Mouse (Mus musculus) left cerebral cortex, adult 11 months (tissue): ENCODE measurements around the gene Ell2.
"Not testable (repeated sequence)": the region's sequence is repeated elsewhere in the genome, so short reads cannot be mapped to it uniquely, and the experiment has no call there.

ENCODE experiments used
- DNase-seq: peaks from one replicate; pipeline ENCODE4 v3.0.0; 2022; ENCODE audit warnings: low spot score

Ell2 gene

DNA sequence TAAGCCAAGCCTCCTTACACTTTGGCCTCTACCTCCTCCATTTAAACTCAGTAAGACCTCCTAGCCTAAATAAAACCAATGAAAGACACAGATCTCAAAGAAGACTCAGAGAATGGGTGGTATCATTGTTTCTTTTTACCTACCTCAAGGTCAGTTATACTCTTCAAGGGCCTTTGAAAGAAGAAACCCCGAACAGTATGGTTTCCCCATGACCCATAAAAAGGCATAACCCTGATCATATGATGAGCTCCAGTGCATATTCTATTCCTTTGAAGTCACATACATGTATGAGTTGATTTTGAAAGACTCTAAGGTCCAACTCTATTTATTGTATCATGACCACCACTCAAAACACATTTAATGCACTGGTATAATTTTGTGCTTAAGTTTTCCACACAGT lies at the start of gene Ell2:
Ell2 (plus strand) TSS at position 301 of the 400 bp plus-strand sequence.
- no peak for DNase-seq

DNA sequence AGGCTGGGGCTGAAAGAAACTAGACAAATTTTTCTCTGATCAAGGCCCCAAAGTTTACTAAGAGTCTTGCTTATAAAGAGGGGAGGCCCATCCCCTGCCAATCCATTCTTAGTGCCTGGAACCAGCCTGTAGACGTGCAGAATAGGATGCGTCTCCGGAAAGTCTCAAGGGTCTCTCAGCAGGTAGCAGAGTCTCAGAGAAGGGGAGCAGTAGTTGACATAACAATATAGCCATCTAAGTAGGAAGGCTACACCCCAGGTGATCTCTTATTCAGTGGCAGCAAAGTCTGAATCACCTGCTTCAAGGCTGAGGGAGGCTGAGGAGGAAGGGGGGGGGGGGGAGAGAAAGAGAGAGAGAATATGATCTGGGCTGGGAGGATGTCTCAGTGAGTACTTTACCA lies 21.1 kb upstream of the Ell2 start:
- DNase-seq: no peak

DNA sequence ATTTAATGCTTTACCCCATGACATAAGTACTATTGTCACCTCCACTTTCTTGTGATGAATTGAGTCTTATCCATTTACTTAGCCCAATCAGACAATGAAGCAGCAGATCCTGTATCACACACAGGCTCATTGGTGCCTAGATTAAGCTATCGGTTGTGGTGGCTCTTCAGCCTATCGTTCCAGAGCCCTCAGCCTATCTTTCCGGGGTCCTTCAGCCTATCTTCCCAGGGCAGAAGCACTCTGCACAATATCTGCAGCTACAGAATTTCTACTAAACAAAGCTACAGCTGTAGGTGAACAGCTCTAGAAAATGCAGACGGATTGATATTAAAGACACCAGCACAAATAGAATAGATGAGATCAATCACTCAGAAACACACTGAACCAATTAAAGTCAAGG lies 19.6 kb upstream of the Ell2 start:
- DNase-seq: no peak

DNA sequence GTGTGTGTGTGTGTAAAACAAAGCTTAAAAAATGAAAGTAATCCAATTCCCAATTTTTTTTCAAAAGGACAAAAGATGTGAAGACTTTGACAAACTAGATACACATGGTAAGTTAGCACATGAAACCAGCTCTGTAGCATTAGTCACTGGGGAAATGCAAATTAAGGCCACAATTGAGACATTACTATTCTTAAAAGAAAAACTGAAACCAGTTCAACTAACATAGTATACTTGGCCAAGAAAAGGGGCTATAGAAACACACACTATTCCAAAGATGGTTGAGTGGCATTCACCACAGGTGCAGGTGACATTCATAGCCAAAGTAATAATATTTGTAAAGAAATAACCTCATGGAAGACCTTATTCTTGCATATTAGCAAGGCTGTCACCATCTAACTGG lies 14.9 kb upstream of the Ell2 start:
- DNase-seq: no peak

DNA sequence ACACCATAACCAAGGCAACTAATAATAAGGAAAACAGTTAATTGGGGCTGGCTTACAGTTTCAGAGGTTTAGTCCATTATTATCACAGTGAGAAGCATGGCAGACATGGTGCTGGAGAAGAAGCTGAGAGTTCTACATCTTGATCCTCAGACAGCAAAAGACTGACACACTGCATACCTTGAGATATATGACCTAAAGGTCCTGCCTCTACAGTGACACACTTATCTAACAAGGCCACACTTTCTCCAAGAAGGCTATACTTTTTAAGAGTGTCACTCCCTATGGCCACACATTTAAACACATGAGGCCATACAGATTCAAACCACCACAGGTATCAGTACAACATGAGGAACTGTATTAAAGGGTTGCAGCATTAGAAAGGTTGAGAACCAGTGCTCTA lies 13.5 kb upstream of the Ell2 start:
- DNase-seq: no peak

DNA sequence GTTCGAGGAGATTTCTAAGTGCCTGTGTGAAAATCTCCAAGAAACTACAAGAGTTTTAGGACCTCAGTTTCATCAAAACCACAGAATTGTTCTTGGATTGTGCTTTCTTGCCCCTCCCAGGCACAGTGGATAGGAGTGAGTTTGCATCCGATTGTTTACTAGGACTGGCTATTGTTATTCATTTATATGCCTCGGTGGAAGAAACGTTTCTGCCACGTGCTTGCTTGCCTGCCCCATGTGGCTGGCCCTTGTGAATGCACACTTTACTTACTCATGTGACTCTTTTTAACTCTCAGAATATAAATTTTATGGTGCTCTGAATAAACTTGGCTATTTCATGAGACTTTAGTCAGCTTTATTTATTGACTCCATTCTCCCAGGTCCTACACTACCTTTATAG lies 3.7 kb upstream of the Ell2 start:
- no peak for DNase-seq

DNA sequence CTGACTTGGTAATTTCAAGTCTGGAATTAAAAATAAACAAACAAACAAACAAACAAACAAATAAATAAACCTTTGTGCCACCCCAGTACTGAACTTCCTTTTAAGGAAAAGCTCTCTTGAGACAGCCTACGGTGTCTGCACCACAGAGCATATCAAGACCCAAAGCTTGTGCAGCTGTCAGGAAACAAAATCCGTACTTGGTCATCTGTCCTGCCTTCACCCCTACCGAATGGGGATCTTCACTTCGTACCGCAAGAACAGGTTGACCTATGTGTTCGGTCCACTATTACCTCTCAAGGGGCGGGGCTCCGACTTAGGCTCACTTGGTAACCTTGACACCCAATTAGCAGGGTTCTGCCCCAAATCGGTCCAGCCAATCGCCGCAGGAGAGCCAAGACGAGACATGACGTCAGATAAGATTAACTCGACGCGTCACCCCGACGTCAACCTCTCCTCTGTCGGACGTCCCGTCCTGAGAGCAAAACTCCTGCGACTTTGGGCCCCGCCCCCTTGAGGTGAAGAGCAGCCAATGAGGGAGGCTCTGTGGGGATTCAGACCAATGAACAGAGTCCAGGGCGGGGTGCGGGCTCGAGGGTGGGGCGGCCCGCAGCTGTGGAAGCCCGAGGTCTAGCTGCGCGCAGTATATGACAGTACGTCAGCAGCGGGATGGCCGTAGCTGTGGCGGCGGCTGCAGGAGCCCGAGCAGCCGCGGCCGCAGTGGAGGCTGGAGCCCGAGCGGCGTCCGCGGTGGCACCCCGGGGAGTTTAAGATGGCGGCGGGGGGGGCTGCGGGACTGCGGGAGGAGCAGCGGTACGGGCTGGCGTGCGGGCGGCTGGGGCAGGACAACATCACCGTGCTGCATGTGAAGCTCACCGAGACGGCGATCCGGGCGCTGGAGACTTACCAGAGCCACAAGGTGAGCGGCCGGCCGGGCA lies 592 bp downstream of the Ell2 start:
- peak; percentile 89 for DNase-seq

DNA sequence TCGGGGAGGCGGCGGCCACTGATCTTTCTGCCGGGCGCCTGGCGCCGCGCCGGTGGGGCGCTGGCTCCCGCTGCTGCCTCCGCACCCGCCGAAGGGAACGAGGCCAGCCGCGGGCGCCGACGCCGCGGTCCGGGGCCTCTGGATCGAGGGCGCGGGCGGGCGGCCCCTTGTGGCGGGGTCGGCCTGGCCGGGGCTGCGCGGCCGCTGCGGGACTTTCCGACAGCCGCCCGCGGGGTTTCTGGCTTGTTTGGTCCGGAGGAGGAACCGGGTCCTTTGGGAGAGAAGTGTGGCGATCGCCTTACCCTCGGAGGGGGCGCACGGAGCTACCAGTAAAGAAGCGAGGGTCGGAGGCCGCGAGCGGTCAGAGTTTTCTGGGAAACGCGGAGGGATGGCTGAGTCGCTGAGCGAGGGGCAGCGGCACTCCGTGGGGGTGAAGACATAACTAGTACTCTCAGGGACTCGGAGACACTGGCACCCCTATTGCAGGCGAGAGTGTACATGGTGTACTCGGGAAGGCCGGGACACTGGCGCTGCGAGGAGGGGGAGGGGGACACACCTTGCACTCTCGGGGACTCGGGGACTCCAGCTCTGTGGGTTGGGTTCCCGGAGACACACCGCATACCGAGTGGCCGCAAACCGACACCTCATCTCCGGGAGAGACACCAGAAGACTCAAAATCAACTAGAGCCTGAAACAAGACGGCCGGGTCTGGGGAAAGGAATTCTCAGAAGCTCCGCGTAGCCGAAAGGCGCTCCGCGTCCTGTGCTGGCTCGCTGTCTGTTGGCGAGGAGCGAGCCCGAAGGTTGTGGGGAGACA lies 1.5 kb downstream of the Ell2 start:
- no peak for DNase-seq

DNA sequence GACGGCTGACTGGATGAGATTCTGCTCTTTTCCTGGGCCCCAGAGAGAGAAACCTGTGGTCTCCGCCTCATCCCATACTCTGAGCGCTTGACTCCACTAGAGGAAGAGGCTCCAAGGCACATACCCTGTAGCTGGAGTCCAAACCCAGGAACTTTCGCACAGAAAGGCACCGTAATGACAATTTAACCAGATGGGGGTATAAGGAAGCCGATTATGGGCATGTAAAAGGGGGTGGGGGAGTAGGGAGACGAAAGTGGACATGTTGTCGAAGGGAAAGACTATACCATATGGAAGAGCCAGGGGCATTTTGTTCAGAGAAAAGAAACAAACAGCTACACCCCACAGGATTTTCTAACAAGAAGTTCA lies 2.1 kb downstream of the Ell2 start:
- no peak for DNase-seq

DNA sequence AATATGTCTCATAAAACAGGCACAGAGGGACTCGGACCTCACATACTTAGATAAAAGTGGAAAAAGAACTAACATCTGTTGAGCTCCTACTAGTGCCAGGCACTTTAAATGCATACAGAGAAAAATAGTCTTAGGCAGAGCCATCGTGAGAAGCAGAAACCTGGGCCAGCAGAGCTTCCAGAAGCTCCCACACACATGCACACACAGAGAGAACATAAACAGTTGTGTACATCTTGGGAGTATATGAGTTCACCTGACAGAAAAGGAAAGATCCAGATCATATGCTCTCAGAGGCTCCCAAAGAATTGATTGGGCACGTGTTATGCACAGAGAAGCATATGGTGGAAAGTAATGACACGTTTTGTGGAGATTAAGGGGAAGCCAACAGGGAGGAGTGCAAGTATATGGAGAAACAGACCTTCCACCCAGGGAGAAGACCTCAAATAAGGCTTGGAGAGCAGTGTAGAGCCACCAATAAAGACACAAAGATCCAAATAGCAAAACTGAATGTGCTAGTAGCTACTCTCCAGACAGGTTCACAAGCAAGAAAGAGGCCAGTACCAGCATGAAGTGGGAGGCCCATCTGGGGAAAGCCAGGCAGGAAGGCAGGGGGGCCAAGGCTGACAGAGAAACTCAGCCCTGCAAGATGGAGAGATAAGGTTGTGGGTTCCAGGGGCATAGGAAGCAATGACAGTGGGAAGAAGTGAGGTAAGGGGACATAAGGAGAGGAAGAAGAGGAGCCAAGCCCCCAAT lies 2.6 kb downstream of the Ell2 start:
- no peak for DNase-seq

DNA sequence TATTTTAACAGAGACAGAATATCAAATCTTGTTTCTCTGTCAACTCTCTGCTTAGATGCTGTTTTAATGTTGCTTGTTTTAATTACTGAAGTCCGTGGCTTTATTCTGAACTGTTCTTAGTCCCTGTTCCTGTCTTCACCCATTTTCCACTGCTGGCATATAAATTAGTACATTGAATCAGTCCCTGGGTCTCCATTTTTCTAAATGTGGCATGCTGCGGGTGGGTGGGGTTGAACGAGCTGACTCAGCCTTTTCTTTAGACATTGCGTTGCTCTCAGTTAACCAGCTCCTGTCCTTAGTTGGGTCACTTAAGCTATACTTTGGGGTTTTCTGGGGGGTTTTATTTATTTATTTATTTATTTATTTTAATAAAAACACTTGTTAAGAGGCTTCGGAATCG lies 3.6 kb downstream of the Ell2 start:
- no peak for DNase-seq

DNA sequence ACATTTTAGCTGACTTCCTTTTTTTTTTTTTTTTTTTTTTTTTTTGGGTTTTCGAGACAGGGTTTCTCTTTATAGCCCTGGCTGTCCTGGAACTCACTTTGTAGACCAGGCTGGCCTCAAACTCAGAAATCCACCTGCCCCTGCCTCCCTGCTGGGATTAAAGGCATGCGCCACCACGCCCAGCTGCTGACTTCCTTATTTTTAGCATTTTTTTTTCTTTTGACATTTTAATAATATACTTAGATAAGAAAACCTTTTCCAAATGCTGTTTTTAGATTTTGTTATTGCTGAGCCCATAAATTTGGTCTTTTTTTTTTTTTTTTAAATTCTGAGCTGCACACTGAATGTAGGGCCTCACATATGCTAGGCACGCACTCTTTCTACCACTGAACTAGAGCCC lies 5.0 kb downstream of the Ell2 start:
- DNase-seq: not testable (repeated sequence)

DNA sequence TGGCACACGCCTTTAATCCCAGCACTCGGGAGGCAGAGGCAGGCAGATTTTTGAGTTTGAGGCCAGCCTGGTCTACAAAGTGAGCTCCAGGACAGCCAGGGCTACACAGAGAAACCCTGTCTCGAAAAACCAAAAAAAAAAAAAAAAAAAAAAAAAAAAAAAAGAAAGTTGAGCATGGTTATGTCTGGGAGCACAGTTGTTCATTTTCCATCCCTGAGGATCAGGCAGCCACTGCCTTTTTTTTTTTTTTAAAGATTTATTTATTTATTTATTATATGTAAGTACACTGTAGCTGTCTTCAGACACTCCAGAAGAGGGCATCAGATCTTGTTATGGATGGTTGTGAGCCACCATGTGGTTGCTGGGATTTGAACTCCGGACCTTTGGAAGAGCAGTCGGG lies 6.0 kb downstream of the Ell2 start:
- not testable (repeated sequence) for DNase-seq

DNA sequence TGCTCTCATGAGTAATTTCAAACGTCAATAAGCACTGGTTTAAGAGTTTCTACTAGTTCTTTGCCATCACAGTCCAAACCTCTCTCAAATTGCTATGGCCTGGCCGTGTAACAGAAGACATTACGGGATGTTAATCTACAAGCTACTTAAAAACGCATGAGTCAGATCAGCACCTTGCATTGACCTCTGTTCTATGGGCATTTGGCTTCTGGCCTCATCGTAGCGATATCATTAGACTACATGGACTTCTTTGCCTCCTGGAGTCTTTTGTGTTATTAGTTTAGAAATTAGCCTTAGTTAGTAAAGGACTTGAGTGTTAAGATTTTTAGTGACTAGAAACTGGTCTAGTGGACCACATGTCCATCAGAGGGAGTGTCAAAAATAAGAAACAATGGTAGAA lies 7.8 kb downstream of the Ell2 start:
- no peak for DNase-seq

DNA sequence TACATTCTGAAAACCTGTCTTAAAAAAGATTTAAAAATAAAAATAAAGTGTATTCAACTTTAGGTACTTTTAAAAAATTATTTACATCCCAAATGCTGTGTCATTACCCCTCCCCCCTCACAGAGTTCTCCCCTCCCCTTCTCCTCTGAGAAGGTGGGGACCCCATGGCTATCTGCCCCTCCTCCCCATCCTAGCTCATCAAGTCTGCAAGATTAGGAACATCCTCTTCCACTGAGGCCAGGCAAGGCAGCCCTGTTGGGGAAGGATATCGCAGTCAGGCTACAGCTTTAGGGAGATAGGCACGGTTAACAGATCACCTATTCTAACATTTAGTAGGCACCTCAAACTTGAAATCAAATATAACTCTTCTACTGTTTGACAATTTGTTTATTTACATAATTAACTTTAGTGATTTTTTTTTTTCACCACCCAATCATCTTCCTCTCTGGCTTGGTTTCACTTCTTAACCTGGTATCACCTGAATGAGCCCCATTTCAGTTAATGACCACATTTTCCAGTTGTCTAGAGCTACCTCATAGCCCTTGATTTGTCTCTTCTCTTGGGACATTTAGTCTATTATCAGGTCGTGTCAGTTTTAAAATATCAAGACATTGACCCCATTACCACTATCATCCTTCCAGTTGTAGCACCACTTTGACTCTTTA lies 11.2 kb downstream of the Ell2 start:
- no peak for DNase-seq

DNA sequence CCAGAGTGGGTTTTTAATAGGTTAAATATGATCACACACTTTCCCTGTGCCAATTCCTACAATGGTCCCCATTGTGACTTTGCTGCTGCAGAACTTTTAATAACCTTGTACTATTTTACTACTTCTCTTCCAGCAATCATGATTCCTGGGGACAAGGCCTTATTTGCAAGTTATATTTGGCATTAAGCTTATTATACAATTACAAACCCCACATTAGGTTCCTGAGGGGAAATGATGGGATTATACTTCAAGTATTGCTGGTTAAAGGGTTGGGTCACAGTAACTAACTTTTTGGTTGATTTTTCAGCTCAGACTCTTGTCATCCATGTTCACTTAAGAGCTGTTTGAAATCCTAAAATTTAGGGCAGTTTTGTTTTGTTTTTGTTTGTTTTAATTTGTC lies 11.8 kb downstream of the Ell2 start:
- no peak for DNase-seq

DNA sequence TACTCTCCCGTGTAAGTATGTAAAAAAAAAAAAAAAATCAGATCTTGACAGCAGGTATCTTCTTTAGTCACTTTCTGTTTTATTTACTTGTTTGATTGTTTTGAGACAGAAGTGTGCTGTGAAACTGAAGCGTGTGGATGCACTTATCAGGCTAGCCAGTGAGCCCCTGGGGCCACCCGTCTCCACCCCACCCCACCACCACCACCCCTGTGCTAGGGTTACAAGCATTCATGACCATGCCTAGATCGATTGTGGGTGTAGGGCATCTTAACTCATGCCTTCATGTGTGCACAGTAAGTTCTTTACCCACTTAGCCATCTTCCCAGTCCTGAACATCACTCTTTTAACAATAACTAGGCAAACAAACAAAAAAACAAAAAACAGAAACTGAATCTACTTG lies 13.1 kb downstream of the Ell2 start:
- DNase-seq: no peak

DNA sequence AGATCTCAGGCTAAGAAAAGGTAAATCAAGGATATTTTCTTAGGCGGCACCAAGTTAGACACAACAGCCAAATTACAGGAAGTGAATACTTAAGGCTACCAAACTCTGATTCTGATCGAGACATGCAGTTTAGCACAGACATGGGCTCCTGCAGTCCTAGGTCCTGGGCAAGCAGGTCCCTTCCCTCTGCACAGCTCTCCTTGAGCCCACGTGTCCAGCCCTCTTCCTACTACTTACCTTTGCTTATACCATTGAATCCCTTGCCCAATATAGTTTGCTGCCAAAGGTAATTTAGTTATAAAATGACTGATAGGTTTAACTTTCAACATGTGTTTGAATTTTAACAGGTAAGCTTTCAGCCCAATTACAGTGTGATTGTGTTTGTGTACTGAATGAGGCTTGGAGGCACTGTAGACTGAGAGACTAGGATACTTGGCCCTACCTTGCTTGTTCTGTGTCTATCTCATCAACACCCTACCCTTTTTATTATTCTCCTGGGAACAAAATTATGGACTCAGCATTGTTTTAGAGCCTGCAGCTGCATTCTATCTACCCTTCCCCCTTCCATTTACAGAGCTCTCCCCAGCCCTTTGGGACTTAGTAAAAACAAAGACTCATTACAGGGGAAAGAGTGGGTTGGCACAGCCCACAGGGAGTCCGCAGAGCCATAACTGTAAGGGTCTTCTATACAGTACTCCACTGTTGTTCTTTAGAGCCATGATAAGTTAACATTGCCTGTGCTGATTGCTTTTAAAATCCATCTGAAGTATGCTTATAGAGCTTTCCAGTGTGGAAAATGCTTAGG lies 20.2 kb downstream of the Ell2 start:
- no peak for DNase-seq

DNA sequence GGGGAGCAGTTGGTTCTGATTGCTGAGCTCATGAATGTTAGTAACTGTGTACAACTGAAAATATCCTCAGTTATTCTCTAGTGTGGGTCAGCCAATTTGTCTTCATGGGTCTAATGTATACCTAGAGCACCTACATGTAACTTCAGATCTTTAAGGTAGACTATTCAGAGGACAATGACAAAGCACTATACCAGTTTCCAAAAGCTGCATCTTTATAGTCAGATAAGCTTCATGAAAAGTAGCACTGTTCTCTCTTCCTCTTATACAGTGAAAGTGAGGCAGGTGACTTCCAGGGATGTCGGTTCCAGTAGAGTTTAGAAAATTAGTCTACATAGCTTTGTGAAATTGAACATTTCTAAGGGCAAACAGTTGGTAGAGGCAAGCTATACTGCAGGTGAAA lies 21.4 kb downstream of the Ell2 start:
- no peak for DNase-seq

DNA sequence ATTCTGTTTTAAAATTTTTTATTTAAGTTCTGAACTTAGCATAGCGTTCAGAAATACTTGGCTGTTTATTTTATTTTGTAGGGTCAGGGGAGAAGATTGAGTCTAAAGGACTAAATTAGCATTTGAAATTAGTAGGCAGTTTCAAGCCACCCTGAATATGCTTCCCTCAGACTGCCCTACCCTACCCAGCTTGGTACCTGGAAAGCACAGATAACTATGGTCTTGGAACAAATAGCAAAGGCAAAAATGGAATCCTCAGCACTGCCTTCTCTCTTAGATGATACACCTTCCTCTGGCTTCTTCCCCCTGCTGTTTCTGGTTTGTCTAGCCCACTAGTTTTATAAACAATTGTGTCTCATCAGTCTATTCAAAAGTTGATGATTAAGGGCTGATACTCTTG lies 23.3 kb downstream of the Ell2 start:
- no peak for DNase-seq

DNA sequence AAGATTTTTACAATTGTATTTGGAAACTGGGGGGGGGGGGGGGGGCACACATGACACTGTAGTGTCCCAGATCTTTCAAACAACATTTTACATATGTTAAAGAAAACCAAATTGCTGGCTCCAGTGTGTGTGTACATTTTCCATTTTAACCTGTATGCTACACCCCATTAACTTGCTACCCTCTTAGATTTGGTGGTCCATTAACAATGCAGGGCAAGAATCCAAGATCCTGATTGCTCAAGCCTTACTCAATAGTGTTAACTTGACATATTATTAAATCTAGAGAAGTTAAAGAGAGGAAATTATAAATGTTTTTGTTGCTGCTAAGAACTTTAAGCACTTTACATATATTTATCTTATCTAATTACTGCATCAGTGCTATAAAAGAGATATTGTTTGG lies 24.2 kb downstream of the Ell2 start:
- no peak for DNase-seq
